Mouse (Mus musculus) activated CD4-positive, CD25-positive, alpha-beta regulatory T cell, adult 4 months (primary cell): ENCODE results near the gene Slc6a19. TPM values are rescaled to one million over a fixed set of nuclear protein-coding genes. Genes with fewer than 3 reads are reported as not detected.
A peak's percentile ranks its signal among the peaks of the same experiment; 100 is the strongest.
"Not testable (repeated sequence)": the region's sequence is repeated elsewhere in the genome, so short reads cannot be mapped to it uniquely, and the experiment has no call there.

ENCODE experiments used
- ATAC-seq: one replicate; pipeline ENCODE4 v1.8.0; 2017
- polyA plus RNA-seq, 2 experiments: library from polyadenylated mRNA; unstranded; fragments of 100-300 nt; shearing (Covaris generic); gene quantifications; one replicate each; pipeline ENCODE4 v1.2.1; 2017

Slc6a19 gene
- polyA plus RNA-seq, 2 experiments from 2014 or later, result 0.26 TPM; not detected in 1

- ATAC-seq, result no peak
These were observed 7.1 kb upstream of the Slc6a19 start for GRCm38 (mm10) chr13:73711803-73712202.

- ATAC-seq, result no peak
These were observed 6.6 kb upstream of the Slc6a19 start for GRCm38 (mm10) chr13:73711221-73711620.

GRCm38 (mm10) chr13:73709491-73709890, 4.8 kb upstream of the Slc6a19 start:
- ATAC-seq, result peak; percentile 18

DNA sequence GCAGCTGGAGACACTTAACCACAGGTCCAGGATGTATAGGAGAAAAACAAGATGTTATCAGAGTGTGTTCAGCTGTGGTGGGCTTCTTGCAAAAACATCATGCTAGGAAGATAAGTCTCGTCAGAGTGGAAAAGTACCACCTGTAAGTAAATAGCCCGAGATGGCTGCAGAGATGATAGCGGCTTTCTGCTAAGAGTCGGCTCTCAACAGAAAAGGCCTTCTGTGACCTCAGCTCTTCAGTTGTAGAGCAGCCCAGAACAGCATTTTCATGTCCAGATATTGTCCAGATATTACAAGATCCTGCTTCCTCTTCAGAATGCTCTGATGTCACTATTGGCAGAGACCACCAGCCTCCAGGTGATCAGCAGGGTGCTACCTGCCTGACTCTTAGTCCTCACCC, 1.2 kb downstream of the Slc6a19 start:
- not testable (repeated sequence) for ATAC-seq

DNA sequence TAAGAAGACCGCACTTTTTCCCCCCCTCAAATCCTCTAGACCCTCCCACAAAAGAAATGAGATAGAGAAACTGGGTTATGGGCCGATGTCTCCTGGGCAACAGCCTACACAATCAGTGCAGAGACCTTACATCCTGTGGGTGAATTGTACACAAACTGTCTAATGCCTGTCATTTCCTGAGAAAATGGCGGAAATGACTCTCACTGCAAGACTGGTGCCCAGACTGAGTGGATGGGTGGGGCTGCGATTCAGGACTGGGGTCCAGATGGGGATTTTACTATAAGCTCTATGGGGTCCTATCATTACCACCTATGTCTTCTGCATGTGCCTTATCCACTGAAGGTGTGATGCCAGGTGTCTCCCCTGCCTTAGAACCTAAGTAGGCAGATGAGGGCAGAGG, 1.9 kb downstream of the Slc6a19 start:
- ATAC-seq, result peak; percentile 97

GRCm38 (mm10) chr13:73701161-73701883, 3.3 kb downstream of the Slc6a19 start:
- no peak for ATAC-seq

DNA sequence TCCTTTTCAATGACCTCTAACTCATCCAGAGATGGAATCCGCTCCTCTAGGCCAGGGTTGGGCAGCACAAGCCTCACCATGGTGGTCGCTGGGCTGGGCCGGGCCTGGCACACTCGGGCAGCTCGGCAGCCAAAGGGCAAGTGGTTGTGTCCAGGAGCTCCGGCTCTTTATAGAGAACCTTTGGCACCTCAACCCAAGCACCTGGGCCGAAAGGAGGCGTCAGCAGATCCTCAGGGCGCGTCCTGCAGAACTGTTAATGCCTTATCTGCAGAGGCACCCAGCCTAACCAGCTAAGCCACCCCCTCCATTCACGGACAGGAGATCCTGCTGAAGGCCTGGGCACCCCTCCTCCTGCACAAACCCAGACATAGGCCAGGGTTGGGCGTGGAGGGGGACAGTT, 4.1 kb downstream of the Slc6a19 start:
- ATAC-seq, result no peak

GRCm38 (mm10) chr13:73699714-73700113, 5.0 kb downstream of the Slc6a19 start:
- no peak for ATAC-seq

- no peak for ATAC-seq
These were observed 8.1 kb downstream of the Slc6a19 start for GRCm38 (mm10) chr13:73696529-73696928.

- ATAC-seq, result no peak
These were observed 9.7 kb downstream of the Slc6a19 start for GRCm38 (mm10) chr13:73694972-73695371.

DNA sequence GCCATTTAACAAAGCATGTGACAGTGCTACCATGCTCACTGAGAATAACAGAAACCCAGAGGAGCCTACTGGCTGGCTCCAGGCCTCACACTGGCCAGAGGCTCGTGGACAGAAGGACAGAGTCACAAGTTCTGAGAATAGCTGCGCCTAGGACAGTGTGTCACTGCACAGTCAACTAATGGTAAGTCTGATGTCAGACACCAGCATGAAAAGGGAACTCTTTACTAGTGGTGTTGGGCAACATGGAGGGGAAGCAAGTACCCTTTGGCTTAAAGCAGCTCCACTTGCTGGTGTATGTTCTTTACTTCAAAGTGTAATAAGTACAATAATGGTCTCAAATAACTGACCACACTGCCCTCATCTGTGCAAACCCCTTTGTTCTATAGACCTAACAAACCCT, 11.3 kb downstream of the Slc6a19 start:
- ATAC-seq, result no peak

GRCm38 (mm10) chr13:73692249-73692868, 12.3 kb downstream of the Slc6a19 start:
- peak; percentile 53 for ATAC-seq

- ATAC-seq, result no peak
These were observed 15.7 kb downstream of the Slc6a19 start for GRCm38 (mm10) chr13:73688934-73689333.

GRCm38 (mm10) chr13:73687601-73688000, 17.1 kb downstream of the Slc6a19 start:
- ATAC-seq, result no peak

GRCm38 (mm10) chr13:73685502-73685901, 19.2 kb downstream of the Slc6a19 start:
- peak; percentile 53 for ATAC-seq

DNA sequence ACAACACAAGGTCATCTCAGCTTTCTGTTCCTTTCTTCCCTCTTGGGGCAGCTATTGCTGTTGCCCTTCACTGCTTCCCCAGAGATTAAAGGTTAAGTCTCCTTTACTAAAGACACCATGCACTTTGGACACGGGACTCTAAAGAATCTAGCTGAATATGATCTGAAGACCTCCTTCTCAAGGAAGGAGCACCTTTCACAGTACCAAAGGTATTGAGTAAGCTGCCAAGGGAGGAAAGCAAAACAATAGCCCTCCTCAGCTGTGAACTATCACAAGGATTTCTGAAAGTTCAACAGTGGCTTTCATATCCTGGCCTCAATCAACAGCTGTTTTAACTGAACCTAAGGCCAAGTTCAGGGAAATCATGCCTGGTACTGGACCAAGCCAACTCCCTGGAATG, 20.3 kb downstream of the Slc6a19 start:
- ATAC-seq, result no peak

- no peak for ATAC-seq
These were observed 21.0 kb downstream of the Slc6a19 start for GRCm38 (mm10) chr13:73683682-73684081.

GRCm38 (mm10) chr13:73682226-73682625, 22.4 kb downstream of the Slc6a19 start:
- ATAC-seq, result peak; percentile 41

DNA sequence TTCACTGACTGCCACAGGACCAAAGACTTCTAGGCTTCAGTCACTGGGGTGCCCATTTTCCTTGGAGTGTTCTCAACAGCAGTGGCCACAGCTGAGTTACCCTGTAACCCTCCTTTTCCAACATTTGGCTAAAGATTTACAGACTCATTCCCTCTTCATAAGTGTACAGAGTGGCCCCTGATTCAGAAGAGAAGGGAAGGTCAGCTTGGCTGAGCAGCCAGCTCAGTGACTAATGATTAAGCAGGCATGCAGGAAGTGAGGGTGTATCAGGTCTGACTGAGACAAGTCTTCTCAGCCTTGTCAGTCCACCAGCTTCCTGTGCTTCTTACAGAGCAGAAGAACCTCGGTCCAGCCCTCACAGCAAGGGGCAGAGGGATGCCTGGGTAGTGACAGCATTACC, 24.3 kb downstream of the Slc6a19 start:
- ATAC-seq, result peak; percentile 50

DNA sequence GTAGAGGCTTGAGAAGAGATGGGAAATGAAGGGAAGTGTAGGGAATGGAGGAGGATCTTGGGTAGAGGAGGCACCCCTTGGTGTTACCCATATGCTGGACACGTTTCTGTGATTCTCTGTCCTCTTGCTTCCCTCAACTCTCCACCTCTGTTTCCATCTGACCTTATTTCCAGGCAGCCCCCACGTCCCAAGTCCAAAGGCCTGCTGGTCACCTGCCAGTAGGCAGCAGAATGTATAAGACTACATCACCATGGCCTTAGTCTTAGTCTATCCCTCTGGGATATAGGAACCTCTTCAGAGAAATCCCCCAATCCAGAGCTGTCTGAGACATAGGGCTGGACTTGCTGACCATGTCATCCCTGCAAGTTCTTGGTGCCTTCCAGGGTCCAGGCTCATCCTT, 25.4 kb downstream of the Slc6a19 start:
- no peak for ATAC-seq

GRCm38 (mm10) chr13:73677853-73678252, 26.8 kb downstream of the Slc6a19 start, which contains the start of gene Slc6a18:
Gene Slc6a18 (minus strand): TSS chr13:73678023.
- ATAC-seq, result no peak

GRCm38 (mm10) chr13:73675161-73675560, 29.5 kb downstream of the Slc6a19 start:
- ATAC-seq, result no peak

DNA sequence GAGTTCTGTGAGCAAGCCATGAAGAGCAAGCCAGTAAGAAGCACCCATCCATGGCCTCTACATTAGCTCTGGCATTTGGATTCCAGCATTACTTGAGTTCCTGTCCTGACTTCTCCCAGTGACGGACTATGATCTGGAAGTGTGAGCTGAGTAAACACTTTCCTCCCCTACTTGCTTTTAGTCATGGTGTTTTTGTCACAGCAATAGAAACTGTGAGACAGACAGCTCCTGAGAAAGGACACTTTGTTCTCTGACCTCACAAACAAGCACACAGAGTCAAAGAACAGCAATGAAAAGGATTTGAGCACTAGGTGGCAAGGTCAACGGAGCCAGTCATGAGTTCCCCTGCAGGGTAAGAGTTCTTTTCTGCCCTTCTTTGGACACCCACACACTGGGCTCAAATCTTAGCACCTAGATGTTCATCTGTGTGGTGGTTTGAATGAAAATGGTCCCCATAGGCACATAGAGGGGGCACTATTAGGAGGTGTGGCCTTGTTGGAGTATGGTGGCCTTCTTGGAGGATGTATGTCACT, 44.4 kb downstream of the Slc6a19 start:
- ATAC-seq, result no peak

- ATAC-seq, result no peak
These were observed 45.7 kb downstream of the Slc6a19 start for GRCm38 (mm10) chr13:73658953-73659352.
